ENCODE assay signal across 13 mouse cellular contexts in the genomic region with DNA sequence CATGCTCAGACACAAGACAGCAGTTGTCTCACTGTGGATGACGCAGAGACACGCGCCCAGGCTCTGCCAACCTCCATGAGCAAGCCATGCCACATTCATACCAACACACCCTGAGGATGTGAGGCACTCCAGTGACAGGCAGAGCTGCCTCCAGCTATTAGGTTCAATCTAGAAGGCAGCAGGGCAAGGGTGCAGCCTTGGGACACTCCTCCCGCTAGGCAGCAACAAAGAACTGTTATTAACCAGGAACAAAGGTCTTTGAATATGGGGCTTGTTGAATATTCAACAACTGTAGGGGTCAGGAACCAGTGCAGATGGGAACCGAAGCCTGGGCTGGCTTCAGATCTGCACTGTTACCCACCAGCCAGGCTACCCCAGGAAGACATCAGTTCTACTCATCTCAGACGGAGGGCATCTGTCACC. TPM values are rescaled to one million over a fixed set of nuclear protein-coding genes. Genes with fewer than 3 reads are reported as not detected.
DNase-seq lines count a peak whose midpoint lies in the region; ATAC-seq lines count a peak whose summit lies in the region.
"Had no signal": no experiment of that assay in that cellular context is flagged by ENCODE, and none has a peak within 500 bp of the region (broad histone marks: within the 10 kb centered on the region; RNA-seq: fewer than 3 reads in every experiment).

No protein-coding gene starts in this region.

- intact Hi-C loops in left cerebral cortex, postnatal 4 days (cut with DNase I): no loop called here

- DNase-seq in left cerebral cortex, adult 11 months (ENCODE audit: low spot score): peak; percentile 61
- DNase-seq in left cerebral cortex, postnatal 4 days: no peak
- peak; percentile 93 for DNase-seq in brain, adult 2 months (ENCODE audit: low read depth, low spot score)
- DNase-seq in forebrain, embryonic 11.5 days (ENCODE audit: low spot score): no peak
- DNase-seq in layer of hippocampus, adult 9-10 months (ENCODE audit: low spot score): peak; percentile 38
- DNase-seq in spleen, postnatal 4 days (ENCODE audit: low spot score in 2 of 2): no peak
- DNase-seq: cerebellum, adult 11 months; kidney, adult 11 months; lung, postnatal 36 days had no signal

- no peaks in the 10 kb centered on the region; the same call in 1 of the 2 replicates for H3K9me3 ChIP-seq in forebrain, embryonic 11.5 days (ENCODE audit: control insufficient read depth, low read length)
- H3K9me3 ChIP-seq in liver, embryonic 12.5 days (replicated peaks): no peaks in the 10 kb centered on the region
- H3K9me3 ChIP-seq: limb, embryonic 13.5 days had no signal

- no peak overlapping the region for H3K4me2 ChIP-seq in forebrain, embryonic 11.5 days (ENCODE audit: low read depth, low read length, severe bottlenecking)
- no peak overlapping the region for H3K4me2 ChIP-seq in liver, embryonic 12.5 days
- H3K4me2 ChIP-seq: limb, embryonic 13.5 days had no signal

- no peak overlapping the region for H3K9ac ChIP-seq in forebrain, embryonic 11.5 days (ENCODE audit: low read length)
- H3K9ac ChIP-seq in liver, embryonic 12.5 days: no peak overlapping the region
- H3K9ac ChIP-seq: limb, embryonic 13.5 days had no signal

- no peak overlapping the region for H3K4me3 ChIP-seq in forebrain, embryonic 11.5 days (ENCODE audit: low read depth, low read length)
- H3K4me3 ChIP-seq in liver, embryonic 12.5 days: no peak overlapping the region
- H3K4me3 ChIP-seq: limb, embryonic 13.5 days had no signal

- no peaks in the 10 kb centered on the region for H3K27me3 ChIP-seq in forebrain, embryonic 11.5 days (ENCODE audit: control insufficient read depth, insufficient read depth, low read length)
- H3K27me3 ChIP-seq in liver, embryonic 12.5 days (replicated peaks): no peaks in the 10 kb centered on the region
- H3K27me3 ChIP-seq: limb, embryonic 13.5 days had no signal

- no peaks in the 10 kb centered on the region; the same call in 1 of the 2 replicates for H3K4me1 ChIP-seq in forebrain, embryonic 11.5 days (replicated peaks; ENCODE audit: control insufficient read depth, insufficient read depth, low read length)
- no peaks in the 10 kb centered on the region for H3K4me1 ChIP-seq in liver, embryonic 12.5 days
- H3K4me1 ChIP-seq: limb, embryonic 13.5 days had no signal

- WGBS in forebrain, embryonic 11.5 days: 66% methylated on average over 6 of the region's 6 CpGs
- WGBS in liver, embryonic 12.5 days (ENCODE audit: insufficient replicate concordance): 72% methylated on average over 6 of the region's 6 CpGs

- no peaks in the 10 kb centered on the region for H3K36me3 ChIP-seq in forebrain, embryonic 11.5 days (ENCODE audit: control insufficient read depth, insufficient read depth, low read length)
- no peaks in the 10 kb centered on the region for H3K36me3 ChIP-seq in liver, embryonic 12.5 days

- no peak overlapping the region for H3K27ac ChIP-seq in forebrain, embryonic 11.5 days (ENCODE audit: low read depth, low read length)
- H3K27ac ChIP-seq in liver, embryonic 12.5 days: no peak overlapping the region
- H3K27ac ChIP-seq: limb, embryonic 13.5 days had no signal

- peak; percentile 61; the same call in 1 of the 2 replicates for ATAC-seq in forebrain, embryonic 11.5 days (replicated peaks; ENCODE audit: low FRiP score)
- no peak for ATAC-seq in cerebellum, adult (ENCODE audit: insufficient number of reproducible peaks, low FRiP score, low TSS enrichment)
- ATAC-seq in liver, embryonic 12.5 days: no peak

RNA-seq across cellular contexts. Expression of a gene that starts 15.4 kb away (rescaled TPM):
- 10 to 100 TPM; 13.7 TPM for total RNA-seq in left cerebral cortex, postnatal 4 days (2021)
- 10.3 and 13.1 TPM in 2 replicates for polyA plus RNA-seq in forebrain, embryonic 11.5 days (2014; fragmentation: Nextera tagmentation; extraction: Ambion mirVana)
- polyA plus RNA-seq in liver, embryonic 12.5 days (2016; fragmentation: Nextera tagmentation; extraction: Ambion mirVana): 0.46 and 0.49 TPM in 2 replicates

RNA-seq across cellular contexts. Expression of a gene that starts 28.0 kb away (rescaled TPM):
- under 1 TPM; 0.24 to 0.60 TPM for total RNA-seq in left cerebral cortex, postnatal 4 days (2021)
- 0.41 and 0.63 TPM in 2 replicates for polyA plus RNA-seq in forebrain, embryonic 11.5 days (2014; fragmentation: Nextera tagmentation; extraction: Ambion mirVana)
- not detected in 2 replicates for polyA plus RNA-seq in liver, embryonic 12.5 days (2016; fragmentation: Nextera tagmentation; extraction: Ambion mirVana)
- total RNA-seq: CH12.LX had no signal

RNA-seq across cellular contexts. Expression of a gene that starts 36.0 kb away (rescaled TPM):
- total RNA-seq in left cerebral cortex, postnatal 4 days (2021): 10 to 100 TPM; 28.2 to 31.2 TPM
- polyA plus RNA-seq in forebrain, embryonic 11.5 days (2014; fragmentation: Nextera tagmentation; extraction: Ambion mirVana): 105 and 121 TPM in 2 replicates
- polyA plus RNA-seq in liver, embryonic 12.5 days (2016; fragmentation: Nextera tagmentation; extraction: Ambion mirVana): 62.9 and 64.4 TPM in 2 replicates

Comparison
In these comparisons a context has a peak if more than half of its experiments do, and no peak if none do; other contexts are left out.
1. DNase-seq: peak in left cerebral cortex, adult 11 months (single experiment), brain, adult 2 months (single experiment) and layer of hippocampus, adult 9-10 months (single experiment); none in left cerebral cortex, postnatal 4 days (single experiment), forebrain, embryonic 11.5 days (single experiment) and spleen, postnatal 4 days (0 of 2).